Mouse (Mus musculus) forebrain, embryonic 12.5 days (tissue): ENCODE results near the gene Plcb4. TPM values are rescaled to one million over a fixed set of nuclear protein-coding genes. Genes with fewer than 3 reads are reported as not detected.
"Not testable (repeated sequence)": the region's sequence is repeated elsewhere in the genome, so short reads cannot be mapped to it uniquely, and the experiment has no call there.

Source experiments
- ATAC-seq: fragments of 200-750 bp; cut with Nextera tagmentation; 2 replicates; pipeline ENCODE4 v1.8.0; 2017; ENCODE audit warnings: moderate TSS enrichment; ENCODE audit not compliant: low FRiP score
- H3K27ac ChIP-seq: fragments of 300-500 bp; sonication (generic); 2 replicates; pipeline ENCODE4 v1.5.1; 2016; ENCODE audit warnings: mild to moderate bottlenecking
- H3K27me3 ChIP-seq: fragments of 300-500 bp; sonication (generic); 2 replicates; pipeline ENCODE4 v1.6.1; 2016; ENCODE audit warnings: mild to moderate bottlenecking
- H3K36me3 ChIP-seq: fragments of 300-500 bp; sonication (generic); replicated peaks from 2 replicates; pipeline ENCODE4 v1.6.1; 2016; ENCODE audit warnings: mild to moderate bottlenecking
- H3K4me1 ChIP-seq: fragments of 300-500 bp; sonication (generic); 2 replicates; pipeline ENCODE4 v1.6.1; 2016
- H3K4me2 ChIP-seq: fragments of 300-500 bp; sonication (generic); 2 replicates; pipeline ENCODE4 v1.6.1; 2016; ENCODE audit warnings: mild to moderate bottlenecking, moderate library complexity
- H3K4me3 ChIP-seq: fragments of 300-500 bp; sonication (generic); replicated peaks from 2 replicates; pipeline ENCODE4 v1.5.1; 2016; ENCODE audit warnings: mild to moderate bottlenecking
- H3K9ac ChIP-seq: fragments of 300-500 bp; sonication (generic); 2 replicates; pipeline ENCODE4 v1.6.1; 2016; ENCODE audit warnings: mild to moderate bottlenecking
- H3K9me3 ChIP-seq: fragments of 300-500 bp; sonication (generic); 2 replicates; pipeline ENCODE4 v1.6.1; 2016
- WGBS: fragments of 180-500 bp; shearing (Covaris S2); methylation state at CpG from one replicate; pipeline ENCODE4 v1.1.7; 2016; 5-methylcytosine and 5-hydroxymethylcytosine counted together
- polyA plus RNA-seq: library from polyadenylated mRNA; unstranded; fragments of >200 nt; fragmentation: Nextera tagmentation; extraction: Ambion mirVana; gene quantifications from 2 replicates; pipeline ENCODE4 v1.2.1, GENCODE M21; 2016

Plcb4 gene
- polyA plus RNA-seq, 1 experiment from 2014 or later: 23.5 TPM

DNA sequence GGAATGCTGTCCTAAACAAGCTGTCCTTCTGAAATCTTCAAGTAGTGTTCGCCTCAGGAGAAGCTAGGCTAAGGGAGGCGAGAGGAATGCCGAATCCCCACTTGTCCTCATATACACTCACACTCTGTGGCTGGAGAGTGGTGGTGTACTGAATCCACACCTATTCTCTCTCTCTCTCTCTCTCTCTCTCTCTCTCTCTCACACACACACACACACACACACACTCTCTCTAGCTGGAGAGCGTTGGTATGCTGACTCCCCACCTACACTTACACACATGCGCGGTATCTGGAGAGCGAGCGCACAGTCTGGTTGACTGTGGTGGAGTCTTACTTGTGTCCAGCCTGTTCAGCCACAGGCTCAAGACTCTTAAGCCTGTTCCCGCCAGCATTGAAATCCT is 68.3 kb downstream of the Plcb4 start:
- WGBS: 89% methylated on average over 9 of the region's 9 CpGs
- Histone ChIP-seq H3K27ac (no peak overlapping the region), H3K9ac (no peak overlapping the region), H3K4me3 (no peak overlapping the region), H3K4me2 (no peak overlapping the region), H3K27me3 (no peaks in the 10 kb centered on the region), H3K9me3 (no peaks in the 10 kb centered on the region), H3K36me3 (no peaks in the 10 kb centered on the region), H3K4me1 (peaks cover 7% of the 10 kb centered on the region)
- no peak for ATAC-seq

DNA sequence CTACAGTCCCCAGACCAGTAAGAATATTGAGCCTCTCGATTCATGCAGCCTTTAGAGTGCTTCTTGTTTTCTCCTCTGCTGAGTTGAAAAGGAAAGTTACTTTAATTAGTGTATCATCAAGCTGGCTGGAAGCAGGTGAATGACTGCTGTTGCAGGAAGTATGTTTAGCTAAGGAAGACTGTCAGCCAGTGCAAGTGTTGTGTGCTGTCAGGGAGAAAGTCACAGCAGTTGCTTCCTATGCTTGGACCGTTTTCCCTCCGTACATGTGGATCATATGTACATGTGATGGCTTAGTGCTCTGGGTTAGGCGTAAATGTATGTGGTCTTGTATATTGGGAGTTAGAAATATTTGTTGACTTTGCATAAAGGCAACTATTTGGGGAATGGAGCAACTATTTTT is 69.1 kb downstream of the Plcb4 start:
- WGBS: 85% methylated on average over 4 of the region's 4 CpGs
- H3K9me3 ChIP-seq: no peaks in the 10 kb centered on the region
- no peak overlapping the region for H3K9ac ChIP-seq

DNA sequence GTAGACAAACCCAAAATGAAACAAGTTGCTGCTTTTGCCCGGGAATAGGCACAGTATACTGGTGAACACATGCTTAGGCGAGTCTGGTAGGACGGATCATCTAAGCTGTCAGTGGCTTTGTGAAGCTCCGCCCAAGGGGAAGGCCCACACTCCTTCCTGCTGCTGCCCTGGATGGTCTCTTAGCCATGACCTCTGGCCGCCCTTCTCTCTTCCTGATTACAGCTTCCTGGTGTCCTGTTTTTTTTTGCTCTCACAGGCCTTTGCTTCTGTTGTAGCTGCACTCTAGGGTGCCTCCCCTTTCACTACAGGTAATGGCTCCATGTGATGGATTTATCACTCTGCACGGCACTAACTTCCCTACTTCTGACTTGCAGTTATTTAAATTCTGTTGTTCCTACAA is 72.8 kb downstream of the Plcb4 start:
- no peak overlapping the region for H3K4me2 ChIP-seq
- peaks cover 13% of the 10 kb centered on the region for H3K4me1 ChIP-seq
- no peaks in the 10 kb centered on the region for H3K27me3 ChIP-seq
- H3K4me3 ChIP-seq: no peak overlapping the region
- no peaks in the 10 kb centered on the region for H3K36me3 ChIP-seq
- ATAC-seq: no peak
- no peak overlapping the region for H3K27ac ChIP-seq
- no peak overlapping the region for H3K9ac ChIP-seq
- WGBS: 68% methylated on average over 6 of the region's 6 CpGs
- H3K9me3 ChIP-seq: no peaks in the 10 kb centered on the region

More for the DNA sequence above, 69.1 kb downstream of the Plcb4 start:
- no peaks in the 10 kb centered on the region for H3K36me3 ChIP-seq
- H3K4me2 ChIP-seq: no peak overlapping the region
- no peak overlapping the region for H3K4me3 ChIP-seq
- H3K4me1 ChIP-seq: no peaks in the 10 kb centered on the region; the same call in 1 of the 2 replicates
- no peak overlapping the region for H3K27ac ChIP-seq
- no peaks in the 10 kb centered on the region for H3K27me3 ChIP-seq
- no peak for ATAC-seq

DNA sequence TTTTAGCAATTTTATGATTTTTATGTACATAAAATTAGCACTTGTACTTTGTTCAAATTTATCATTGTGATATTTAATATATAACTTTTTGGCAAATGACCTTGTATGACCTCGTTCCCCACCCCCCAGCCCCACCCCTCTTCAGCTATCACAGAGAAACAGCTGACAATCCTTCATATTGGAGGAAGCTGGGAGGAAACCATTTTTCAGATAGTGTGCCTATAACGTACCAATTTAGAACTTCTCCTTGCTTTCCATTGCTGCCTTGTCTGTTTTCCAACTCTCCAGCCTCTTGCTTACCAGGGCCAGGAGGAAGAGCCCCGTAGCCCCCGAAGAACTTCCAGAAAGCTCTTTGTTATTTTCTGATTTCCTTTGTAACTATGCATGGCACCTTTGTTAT is 73.8 kb downstream of the Plcb4 start:
- no peak overlapping the region for H3K9ac ChIP-seq
- H3K27me3 ChIP-seq: no peaks in the 10 kb centered on the region
- peaks cover 13% of the 10 kb centered on the region for H3K4me1 ChIP-seq
- H3K36me3 ChIP-seq: no peaks in the 10 kb centered on the region
- H3K4me3 ChIP-seq: no peak overlapping the region
- H3K27ac ChIP-seq: no peak overlapping the region
- WGBS: 81% methylated on average over 4 of the region's 4 CpGs
- H3K4me2 ChIP-seq: no peak overlapping the region
- H3K9me3 ChIP-seq: no peaks in the 10 kb centered on the region
- no peak for ATAC-seq

- ATAC-seq: 0 out of 2 replicates have a peak, but pooled peaks have one; percentile 21
- H3K27me3 ChIP-seq: no peaks in the 10 kb centered on the region
- no peak overlapping the region for H3K9ac ChIP-seq
- no peaks in the 10 kb centered on the region for H3K9me3 ChIP-seq
- H3K36me3 ChIP-seq: no peaks in the 10 kb centered on the region
- no peak overlapping the region for H3K27ac ChIP-seq
- H3K4me1 ChIP-seq: peaks cover 13% of the 10 kb centered on the region
- no peak overlapping the region for H3K4me2 ChIP-seq
- 27% methylated on average over 10 of the region's 10 CpGs for WGBS
- H3K4me3 ChIP-seq: no peak overlapping the region
Measured at GRCm38 (mm10) chr2:135733926-135734510, 75.2 kb downstream of the Plcb4 start.

DNA sequence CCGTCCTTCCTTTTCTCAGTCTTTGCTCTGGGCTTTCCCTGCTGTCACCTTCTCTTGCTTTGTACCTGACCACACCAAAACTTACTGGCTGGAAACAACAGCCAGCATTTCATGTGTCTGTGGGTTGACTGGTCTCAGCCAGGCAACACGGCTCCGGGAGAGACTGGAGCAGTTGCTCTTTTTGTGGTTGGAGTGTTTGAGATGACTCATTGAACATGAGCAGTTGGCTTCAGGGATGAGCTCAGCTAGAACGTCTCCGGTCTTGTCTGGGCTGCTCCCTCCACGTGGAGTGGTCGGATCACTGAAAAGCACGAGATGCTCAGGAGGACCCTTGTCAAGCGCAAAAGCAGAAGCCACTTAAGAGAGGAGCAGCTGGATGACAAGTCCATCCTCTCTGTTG is 78.7 kb downstream of the Plcb4 start:
- ATAC-seq: no peak
- no peak overlapping the region for H3K4me3 ChIP-seq
- no peak overlapping the region for H3K4me2 ChIP-seq
- no peaks in the 10 kb centered on the region for H3K36me3 ChIP-seq
- 93% methylated on average over 9 of the region's 9 CpGs for WGBS
- no peaks in the 10 kb centered on the region for H3K9me3 ChIP-seq
- H3K9ac ChIP-seq: no peak overlapping the region
- no peaks in the 10 kb centered on the region for H3K27me3 ChIP-seq
- H3K4me1 ChIP-seq: peaks cover 14% of the 10 kb centered on the region
- H3K27ac ChIP-seq: no peak overlapping the region

DNA sequence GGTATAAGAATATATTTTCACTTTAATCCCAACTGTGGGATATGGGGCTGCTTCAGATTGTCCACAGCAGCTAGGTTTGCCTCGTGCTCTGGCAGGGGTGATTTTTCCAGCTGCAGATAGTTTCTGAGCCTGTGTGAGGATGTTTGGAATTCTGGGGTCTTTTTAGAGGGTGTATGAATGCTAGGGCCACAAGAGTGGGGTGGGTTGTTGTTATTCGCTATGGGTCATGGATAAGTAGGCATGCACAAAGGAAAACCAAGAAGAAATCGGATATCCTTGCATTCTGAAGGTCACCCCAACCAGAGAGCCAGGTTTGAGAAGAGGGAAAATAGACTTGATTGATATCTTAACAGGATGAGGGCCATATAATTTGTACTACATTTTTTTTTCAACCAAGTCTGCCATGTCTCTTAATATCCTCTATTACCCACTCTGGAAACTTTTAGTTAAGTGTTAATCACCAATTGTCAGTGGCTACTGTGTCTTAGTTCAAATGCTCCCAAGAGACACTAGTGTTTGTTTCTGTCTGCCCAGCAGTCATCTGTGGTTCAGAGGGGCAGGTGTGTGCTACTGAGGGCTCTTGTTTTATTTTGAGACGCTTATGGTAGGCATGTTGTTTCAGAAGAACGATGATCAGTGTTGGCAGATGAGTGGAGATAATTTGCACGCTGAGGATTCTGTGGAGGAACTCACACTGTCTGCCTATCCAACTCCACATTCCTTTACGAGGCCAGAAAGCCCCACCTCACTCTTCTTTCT is 79.4 kb downstream of the Plcb4 start:
- WGBS: 87% methylated on average over 7 of the region's 7 CpGs
- H3K9ac ChIP-seq, H3K27ac ChIP-seq, H3K36me3 ChIP-seq, H3K4me2 ChIP-seq, H3K27me3 ChIP-seq, ATAC-seq, H3K9me3 ChIP-seq, H3K4me3 ChIP-seq: not testable (repeated sequence)
- peaks cover 21% of the 10 kb centered on the region for H3K4me1 ChIP-seq

DNA sequence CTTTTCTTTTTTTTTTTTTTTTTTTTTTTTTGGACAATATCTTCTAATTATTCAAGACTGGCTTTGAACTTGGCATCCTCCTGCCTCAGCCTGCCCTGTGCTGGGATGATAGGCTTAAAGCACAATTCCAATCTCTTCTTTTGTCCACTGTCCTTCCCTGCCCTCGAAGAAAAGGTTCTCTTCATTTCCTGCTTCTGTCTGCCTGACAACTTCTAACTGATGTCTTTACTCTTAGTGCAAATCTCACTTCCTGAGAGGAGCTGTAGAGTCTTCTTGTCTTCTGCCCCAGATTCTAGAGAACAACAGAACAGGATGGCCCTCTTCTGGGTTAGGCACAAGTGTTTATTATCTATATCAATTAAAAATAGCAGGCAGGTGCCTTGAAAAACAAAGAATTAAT is 80.1 kb downstream of the Plcb4 start:
- 93% methylated on average over 1 of the region's 1 CpGs for WGBS
- peaks cover 25% of the 10 kb centered on the region for H3K4me1 ChIP-seq
- no peaks in the 10 kb centered on the region for H3K9me3 ChIP-seq
- H3K4me3 ChIP-seq: no peak overlapping the region
- no peak overlapping the region for H3K27ac ChIP-seq
- H3K9ac ChIP-seq: no peak overlapping the region
- H3K4me2 ChIP-seq: no peak overlapping the region
- H3K36me3 ChIP-seq: no peaks in the 10 kb centered on the region
- H3K27me3 ChIP-seq: no peaks in the 10 kb centered on the region
- ATAC-seq: no peak

GRCm38 (mm10) chr2:135742954-135743700 is 84.3 kb downstream of the Plcb4 start:
- Histone ChIP-seq H3K27me3 (no peaks in the 10 kb centered on the region), H3K9me3 (no peaks in the 10 kb centered on the region), H3K4me1 (peaks cover 20% of the 10 kb centered on the region), H3K36me3 (no peaks in the 10 kb centered on the region), H3K4me3 (no peak overlapping the region), H3K27ac (peak overlapping the region; percentile 69), H3K4me2 (no peak overlapping the region), H3K9ac (no peak overlapping the region; the same call in 1 of the 2 replicates)
- 47% methylated on average over 10 of the region's 10 CpGs for WGBS
- peak; percentile 57; the same call in 1 of the 2 replicates for ATAC-seq

DNA sequence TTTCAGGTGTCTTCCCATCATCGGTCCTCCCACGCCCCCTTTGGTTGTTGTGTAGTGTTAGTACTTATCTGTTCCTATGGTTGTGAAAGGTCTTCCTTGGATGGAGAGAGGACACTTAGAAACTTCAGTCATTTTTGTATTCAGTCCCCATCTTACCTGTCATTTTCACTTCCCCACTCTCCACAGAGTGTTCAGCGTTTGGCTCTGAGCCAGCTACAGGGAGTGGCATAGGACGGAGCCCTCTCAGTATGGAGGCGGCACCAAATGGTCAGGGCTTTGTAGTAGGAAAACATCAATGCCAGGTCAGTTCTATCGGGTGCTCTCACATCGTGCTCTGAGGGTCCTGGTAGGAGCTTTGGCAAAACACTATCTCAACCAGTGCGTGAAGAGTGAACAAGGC is 85.9 kb downstream of the Plcb4 start:
- H3K9ac ChIP-seq: no peak overlapping the region
- no peak overlapping the region for H3K4me3 ChIP-seq
- no peak overlapping the region for H3K4me2 ChIP-seq
- no peaks in the 10 kb centered on the region for H3K27me3 ChIP-seq
- no peak overlapping the region for H3K27ac ChIP-seq
- no peaks in the 10 kb centered on the region for H3K9me3 ChIP-seq
- H3K4me1 ChIP-seq: peaks cover 22% of the 10 kb centered on the region
- peak; percentile 54; the same call in 1 of the 2 replicates for ATAC-seq
- 77% methylated on average over 8 of the region's 8 CpGs for WGBS
- no peaks in the 10 kb centered on the region for H3K36me3 ChIP-seq

- Histone ChIP-seq H3K9me3 (no peaks in the 10 kb centered on the region), H3K4me1 (peaks cover 22% of the 10 kb centered on the region), H3K9ac (no peak overlapping the region), H3K27me3 (no peaks in the 10 kb centered on the region), H3K4me2 (no peak overlapping the region), H3K27ac (no peak overlapping the region), H3K36me3 (no peaks in the 10 kb centered on the region), H3K4me3 (no peak overlapping the region)
- 56% methylated on average over 7 of the region's 7 CpGs for WGBS
- ATAC-seq: no peak
Measured at GRCm38 (mm10) chr2:135745126-135745525, 86.3 kb downstream of the Plcb4 start.

- no peak overlapping the region for H3K27ac ChIP-seq
- no peaks in the 10 kb centered on the region for H3K27me3 ChIP-seq
- 92% methylated on average over 5 of the region's 5 CpGs for WGBS
- no peak overlapping the region for H3K4me3 ChIP-seq
- H3K9me3 ChIP-seq: no peaks in the 10 kb centered on the region
- peaks cover 17% of the 10 kb centered on the region for H3K4me1 ChIP-seq
- H3K9ac ChIP-seq: no peak overlapping the region
- no peaks in the 10 kb centered on the region for H3K36me3 ChIP-seq
- H3K4me2 ChIP-seq: no peak overlapping the region
- no peak for ATAC-seq
Measured at GRCm38 (mm10) chr2:135748441-135748840, 89.6 kb downstream of the Plcb4 start.
